Mouse (Mus musculus) stomach, postnatal 0 days (tissue): ENCODE results near the gene Egfl7. TPM values are rescaled to one million over a fixed set of nuclear protein-coding genes. Genes with fewer than 3 reads are reported as not detected.

Source experiments
- ATAC-seq: fragments of 200-750 bp; cut with Nextera tagmentation; 2 replicates; pipeline ENCODE4 v1.8.0; 2017; ENCODE audit not compliant: low FRiP score, low TSS enrichment
- DNase-seq: peaks from one replicate; pipeline ENCODE4 v3.0.0-alpha.2; 2016; ENCODE audit warnings: low spot score
- H3K27ac ChIP-seq: fragments of 300-500 bp; sonication (generic); replicated peaks from 2 replicates; pipeline ENCODE4 v1.5.1; 2014; ENCODE audit warnings: mild to moderate bottlenecking, control low read depth
- H3K27me3 ChIP-seq: fragments of 300-500 bp; sonication (generic); 2 replicates; pipeline ENCODE4 v1.6.1; 2014; ENCODE audit warnings: low read length; ENCODE audit not compliant: control insufficient read depth, insufficient read depth
- H3K36me3 ChIP-seq: fragments of 300-500 bp; sonication (generic); 2 replicates; pipeline ENCODE4 v1.6.1; 2014; ENCODE audit warnings: low read length, mixed read lengths; ENCODE audit not compliant: control insufficient read depth, insufficient read depth
- H3K4me1 ChIP-seq: fragments of 300-500 bp; sonication (generic); replicated peaks from 2 replicates; pipeline ENCODE4 v1.6.1; 2014; ENCODE audit warnings: antibody characterized with exemption; ENCODE audit not compliant: control insufficient read depth, insufficient read depth
- H3K4me2 ChIP-seq: fragments of 300-500 bp; sonication (generic); replicated peaks from 2 replicates; pipeline ENCODE4 v1.6.1; 2014; ENCODE audit warnings: low read depth, mild to moderate bottlenecking, control low read depth, moderate library complexity
- H3K4me3 ChIP-seq: fragments of 300-500 bp; sonication (generic); 2 replicates; pipeline ENCODE4 v1.5.1; 2014; ENCODE audit warnings: low read depth, low read length, control low read depth
- H3K9ac ChIP-seq: fragments of 300-500 bp; sonication (generic); 2 replicates; pipeline ENCODE4 v1.6.1; 2014; ENCODE audit warnings: mild to moderate bottlenecking, low read length, control low read depth, mixed read lengths
- H3K9me3 ChIP-seq: fragments of 300-500 bp; sonication (generic); 2 replicates; pipeline ENCODE4 v1.6.1; 2016; ENCODE audit warnings: low read length; ENCODE audit not compliant: control insufficient read depth
- CTCF ChIP-seq: IDR thresholded peaks from 2 replicates; pipeline ENCODE4 v1.5.1; 2016; ENCODE audit warnings: antibody characterized with exemption, low read depth, mild to moderate bottlenecking, moderate library complexity
- EP300 ChIP-seq: optimal IDR thresholded peaks from 2 replicates; pipeline ENCODE3; 2016; ENCODE audit warnings: antibody characterized with exemption
- WGBS: fragments of 180-500 bp; shearing (Covaris S2); extraction: QIAGEN DNeasy Blood & Tissue Kit; methylation state at CpG from one replicate; pipeline ENCODE4 v1.1.7; 2014; 5-methylcytosine and 5-hydroxymethylcytosine counted together
- polyA plus RNA-seq: library from polyadenylated mRNA; unstranded; fragments of >200 nt; fragmentation: Nextera tagmentation; extraction: Ambion mirVana; gene quantifications from 2 replicates; pipeline ENCODE4 v1.2.1, GENCODE M21; 2015

Gene Egfl7
- polyA plus RNA-seq, 1 experiment from 2014 or later, result 49.7 TPM

- peak; percentile 5; the same call in 1 of the 2 replicates for ATAC-seq
- Histone ChIP-seq H3K9me3 (no peaks in the 10 kb centered on the region), H3K27ac (no peak overlapping the region; the same call in 1 of the 2 replicates), H3K9ac (no peak overlapping the region), H3K36me3 (peaks cover 3% of the 10 kb centered on the region; the same call in 1 of the 2 replicates), H3K27me3 (no peaks in the 10 kb centered on the region), H3K4me3 (no peak overlapping the region), H3K4me1 (no peaks in the 10 kb centered on the region), H3K4me2 (no peak overlapping the region)
- no peak for DNase-seq
- no peak for TF ChIP-seq EP300
- TF ChIP-seq CTCF, result no peak
- WGBS, result 77% methylated on average over 4 of the region's 4 CpGs
Observed at GRCm38 (mm10) chr2:26599965-26600364, 20.2 kb downstream of the Egfl7 start.

GRCm38 (mm10) chr2:26600664-26601063 is 20.9 kb downstream of the Egfl7 start:
- WGBS, result 82% methylated on average over 2 of the region's 2 CpGs
- Histone ChIP-seq H3K9me3 (no peaks in the 10 kb centered on the region), H3K4me1 (no peaks in the 10 kb centered on the region), H3K4me3 (no peak overlapping the region), H3K4me2 (no peak overlapping the region), H3K9ac (no peak overlapping the region), H3K36me3 (peaks cover 3% of the 10 kb centered on the region; the same call in 1 of the 2 replicates), H3K27me3 (no peaks in the 10 kb centered on the region), H3K27ac (no peak overlapping the region; the same call in 1 of the 2 replicates)
- no peak for TF ChIP-seq EP300
- no peak for TF ChIP-seq CTCF
- ATAC-seq (no peak), DNase-seq (no peak)

- no peak for ATAC-seq
- WGBS, result 84% methylated on average over 1 of the region's 1 CpGs
- Histone ChIP-seq H3K4me2 (no peak overlapping the region), H3K36me3 (no peaks in the 10 kb centered on the region), H3K4me1 (no peaks in the 10 kb centered on the region), H3K9me3 (no peaks in the 10 kb centered on the region), H3K4me3 (no peak overlapping the region), H3K27me3 (no peaks in the 10 kb centered on the region), H3K27ac (no peak overlapping the region), H3K9ac (no peak overlapping the region)
- DNase-seq, result no peak
- TF ChIP-seq CTCF (no peak), EP300 (no peak)
Observed at GRCm38 (mm10) chr2:26601595-26601994, 21.8 kb downstream of the Egfl7 start.

GRCm38 (mm10) chr2:26602631-26603030 is 22.8 kb downstream of the Egfl7 start:
- H3K9ac ChIP-seq, result peak overlapping the region; percentile 84; the same call in 1 of the 2 replicates
- peak overlapping the region; percentile 73 for H3K4me3 ChIP-seq
- no peak for DNase-seq
- 67% methylated on average over 5 of the region's 5 CpGs for WGBS
- H3K4me2 ChIP-seq, result peak overlapping the region; percentile 77
- H3K4me1 ChIP-seq, result 0 out of 2 replicates have a peak, but pooled peaks cover 4% of the 10 kb centered on the region
- ATAC-seq, result no peak
- no peak overlapping the region for H3K27ac ChIP-seq
- no peaks in the 10 kb centered on the region for H3K9me3 ChIP-seq
- H3K36me3 ChIP-seq, result no peaks in the 10 kb centered on the region
- no peaks in the 10 kb centered on the region for H3K27me3 ChIP-seq
- no peak for TF ChIP-seq CTCF
- no peak for TF ChIP-seq EP300

GRCm38 (mm10) chr2:26603159-26603558 is 23.3 kb downstream of the Egfl7 start:
- peak overlapping the region; percentile 84 for H3K9ac ChIP-seq
- ATAC-seq (no peak), DNase-seq (no peak)
- peak overlapping the region; percentile 73 for H3K4me3 ChIP-seq
- H3K27ac ChIP-seq, result peak overlapping the region; percentile 95
- 0 out of 2 replicates have a peak, but pooled peaks cover 4% of the 10 kb centered on the region for H3K4me1 ChIP-seq
- peak overlapping the region; percentile 77 for H3K4me2 ChIP-seq
- no peaks in the 10 kb centered on the region for H3K27me3 ChIP-seq
- H3K9me3 ChIP-seq, result no peaks in the 10 kb centered on the region
- 6% methylated on average over 6 of the region's 6 CpGs for WGBS
- no peaks in the 10 kb centered on the region for H3K36me3 ChIP-seq
- TF ChIP-seq EP300, result no peak
- TF ChIP-seq CTCF, result no peak

GRCm38 (mm10) chr2:26603720-26604671 is 24.2 kb downstream of the Egfl7 start, which contains the start of gene Agpat2:
TSS of gene Agpat2 (minus strand) at chr2:26604417.
- WGBS, result 1% methylated on average over 63 of the region's 103 CpGs
- ATAC-seq, result peak; percentile 89
- H3K9ac ChIP-seq, result peak within 1 kb of the TSS; percentile 84

More at GRCm38 (mm10) chr2:26603720-26604671, 24.2 kb downstream of the Egfl7 start, which contains the start of gene Agpat2:
- 0 out of 2 replicates have a peak, but pooled peaks cover 4% of the 10 kb centered on the region for H3K4me1 ChIP-seq
- H3K36me3 ChIP-seq, result no peaks in the 10 kb centered on the region
- peak within 1 kb of the TSS; percentile 77 for H3K4me2 ChIP-seq
- H3K27ac ChIP-seq, result peak within 1 kb of the TSS; percentile 95
- peak; percentile 94 for DNase-seq
- TF ChIP-seq EP300 (no peak), CTCF (peak; percentile 65)
- H3K27me3 ChIP-seq, result no peaks in the 10 kb centered on the region
- H3K4me3 ChIP-seq, result peak within 1 kb of the TSS; percentile 73
- H3K9me3 ChIP-seq, result no peaks in the 10 kb centered on the region
